Mouse (Mus musculus) cerebellum, postnatal 36 days (tissue): Measurements from ENCODE around the gene Slc22a14.
"Not testable (repeated sequence)": the region's sequence is repeated elsewhere in the genome, so short reads cannot be mapped to it uniquely, and the experiment has no call there.

Experiments used
- DNase-seq, 2 experiments: peaks; one replicate each; pipeline ENCODE4 v3.0.0; 2021 to 2022; ENCODE audit warnings: mixed read lengths in 2 of 2

Gene Slc22a14

DNA sequence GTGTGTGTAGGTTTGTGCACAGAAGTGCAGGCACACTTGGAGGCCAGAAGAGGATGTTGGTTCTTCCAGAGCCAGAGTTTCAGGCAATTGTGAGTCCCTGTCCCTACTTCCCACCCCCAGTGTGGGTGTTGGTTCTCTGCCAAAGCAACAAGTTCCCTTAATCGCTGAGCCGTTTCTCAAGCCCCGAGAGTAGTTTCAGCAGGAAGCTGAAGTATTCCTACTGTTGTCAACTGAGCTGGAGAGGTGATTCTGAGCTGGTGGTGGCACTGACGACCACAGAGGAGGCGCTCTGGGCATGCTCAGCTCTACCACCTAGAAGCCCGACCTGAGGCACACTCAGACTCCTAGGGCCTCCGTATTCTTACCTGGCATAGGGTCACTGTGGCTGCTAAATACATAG, at the start of gene Slc22a14:
Slc22a14 (minus strand) TSS at position 270 of the 400 bp plus-strand sequence.
- no peak for DNase-seq

DNA sequence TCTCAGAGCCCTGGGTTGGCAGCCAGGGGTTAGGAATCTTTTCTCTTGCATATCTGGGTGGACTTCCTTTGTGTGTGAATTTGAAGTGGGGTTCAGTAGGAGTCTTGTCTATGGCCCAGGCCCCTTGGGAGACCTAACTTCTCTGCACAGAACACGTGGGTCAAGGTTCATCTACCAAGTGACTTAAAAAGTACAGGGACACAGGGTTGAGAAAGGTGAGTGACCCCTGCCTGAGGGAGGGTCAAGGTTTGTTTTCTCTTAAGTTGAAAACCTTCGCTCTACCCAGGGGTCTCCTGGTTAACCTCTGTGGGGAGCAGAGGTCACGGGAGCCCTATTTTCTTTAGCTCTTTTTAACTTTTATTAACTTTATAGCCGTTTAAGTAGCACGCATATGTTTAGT, 44.5 kb upstream of the Slc22a14 start:
- DNase-seq: no peak

- DNase-seq: no peak
Measured at GRCm38 (mm10) chr9:119408898-119409664, 43.7 kb upstream of the Slc22a14 start.

- DNase-seq: no peak
Measured at GRCm38 (mm10) chr9:119407884-119408283, 42.5 kb upstream of the Slc22a14 start.

DNA sequence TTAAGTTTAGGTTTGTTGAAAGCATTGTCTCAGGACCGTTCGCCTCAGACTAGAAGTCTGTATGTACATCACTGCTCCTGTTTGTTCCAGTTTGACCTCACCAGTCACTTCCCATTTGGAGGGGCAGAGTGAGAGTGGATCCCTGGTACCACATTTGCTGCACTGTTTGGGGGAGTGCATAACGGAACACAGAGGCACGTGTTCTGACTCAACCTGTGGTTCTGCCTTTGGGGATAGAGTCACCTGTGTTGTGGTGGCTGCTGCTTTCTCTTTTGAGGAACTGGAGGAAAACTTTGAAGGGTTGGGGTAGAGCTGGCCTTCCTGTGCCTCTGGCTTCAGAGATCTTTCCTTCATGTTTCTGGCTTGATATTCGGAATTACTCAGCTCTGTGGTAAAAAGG, 38.7 kb upstream of the Slc22a14 start:
- no peak for DNase-seq

GRCm38 (mm10) chr9:119403236-119403641, 37.9 kb upstream of the Slc22a14 start:
- peak in 1 of 2 experiments; percentile 36 for DNase-seq

DNA sequence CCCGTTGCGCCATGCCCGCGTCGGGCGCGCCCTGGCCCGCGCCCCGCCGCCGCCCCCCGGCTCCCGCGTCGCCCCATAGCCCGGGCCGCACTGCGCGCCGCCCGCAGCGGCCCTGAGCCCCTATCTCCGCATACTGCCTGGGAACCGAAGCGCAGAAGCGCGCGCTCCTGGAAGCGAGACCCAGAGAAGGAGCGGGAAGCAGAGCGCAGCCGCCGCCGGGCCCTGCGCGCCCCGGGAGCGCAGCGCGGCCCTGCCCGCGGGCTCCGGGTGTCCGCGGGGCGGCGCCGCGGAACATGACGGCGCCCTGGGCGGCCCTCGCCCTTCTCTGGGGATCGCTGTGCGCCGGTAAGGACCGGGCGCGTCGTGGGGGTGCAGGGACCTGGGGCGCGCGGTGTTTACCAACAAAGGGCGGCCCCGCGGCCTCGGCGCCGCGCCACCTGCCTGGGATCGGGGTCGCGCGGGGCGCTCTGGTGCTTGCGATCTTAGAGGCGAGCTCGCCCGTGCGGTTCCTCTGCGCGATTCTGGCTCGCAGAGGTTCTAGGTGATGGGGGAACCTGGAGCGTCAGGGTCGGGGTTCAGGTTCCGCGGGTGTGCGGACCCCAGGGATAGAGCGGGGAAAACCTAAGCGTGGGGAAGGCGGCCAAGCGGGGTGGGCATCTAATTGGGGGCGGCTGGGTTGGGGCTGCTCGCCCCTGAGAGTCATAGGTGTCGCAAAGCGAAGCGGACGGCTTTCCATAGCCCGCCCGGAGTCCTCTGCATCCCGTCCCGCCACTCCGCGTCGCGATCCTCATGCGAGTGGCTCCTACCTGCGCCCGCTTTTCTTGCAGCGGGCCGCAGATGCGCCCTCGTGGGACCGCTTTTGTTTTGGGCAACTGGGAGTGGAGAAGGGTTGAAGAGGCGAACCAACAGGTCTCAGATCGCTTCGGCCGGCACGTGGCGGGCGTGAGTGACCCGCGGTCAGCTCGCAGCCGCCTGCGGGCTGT, 37.2 kb upstream of the Slc22a14 start:
- peak; percentile 47 to 51 for DNase-seq

- peak; percentile 86 to 94 for DNase-seq
Measured at GRCm38 (mm10) chr9:119401801-119402214, 36.5 kb upstream of the Slc22a14 start, which contains the start of gene Acvr2b. TSS of gene Acvr2b (plus strand) at chr9:119402118.

DNA sequence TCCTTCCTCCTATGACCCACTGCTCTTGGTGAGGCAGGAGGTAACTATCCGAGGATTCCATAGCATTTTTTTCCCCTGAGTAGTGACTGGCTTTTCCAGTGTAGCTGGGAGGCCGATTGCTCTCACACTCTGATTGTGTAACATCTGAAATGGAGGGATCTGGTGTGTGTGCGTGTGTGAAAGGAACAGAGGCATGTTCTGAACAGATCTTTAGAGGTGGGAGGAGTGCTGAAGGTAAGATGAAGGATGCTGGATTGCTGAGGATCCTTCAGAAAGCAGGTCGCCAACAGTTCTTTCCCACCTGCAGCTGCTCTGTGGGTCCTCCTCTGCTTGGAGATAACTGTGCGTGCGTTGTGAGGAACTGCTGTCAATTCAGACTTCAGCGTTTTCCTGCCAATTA, 36.0 kb upstream of the Slc22a14 start:
- peak in 1 of 2 experiments; percentile 10 for DNase-seq

GRCm38 (mm10) chr9:119394808-119395207, 29.5 kb upstream of the Slc22a14 start:
- DNase-seq: no peak

DNA sequence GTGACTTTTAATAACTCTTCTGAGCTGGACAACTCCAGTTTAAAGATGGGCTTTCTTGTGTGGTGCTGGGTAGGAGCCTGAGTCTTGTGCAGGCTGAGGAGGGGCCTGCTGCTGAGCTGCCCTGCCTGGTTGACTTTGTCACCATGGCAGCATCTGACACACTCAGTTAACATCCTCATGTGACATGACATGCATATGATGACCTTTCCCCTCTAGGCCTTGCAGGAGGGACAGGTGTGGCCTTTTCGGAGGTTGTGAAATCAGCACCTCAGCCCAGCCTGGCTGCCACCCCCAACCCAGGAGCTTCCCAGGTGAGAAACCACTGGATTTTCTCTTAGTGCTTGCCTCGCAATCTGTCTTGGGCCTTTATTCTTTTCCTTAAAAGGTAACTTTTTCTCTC, 24.9 kb upstream of the Slc22a14 start:
- no peak for DNase-seq

GRCm38 (mm10) chr9:119388956-119389355, 23.6 kb upstream of the Slc22a14 start:
- DNase-seq: no peak

DNA sequence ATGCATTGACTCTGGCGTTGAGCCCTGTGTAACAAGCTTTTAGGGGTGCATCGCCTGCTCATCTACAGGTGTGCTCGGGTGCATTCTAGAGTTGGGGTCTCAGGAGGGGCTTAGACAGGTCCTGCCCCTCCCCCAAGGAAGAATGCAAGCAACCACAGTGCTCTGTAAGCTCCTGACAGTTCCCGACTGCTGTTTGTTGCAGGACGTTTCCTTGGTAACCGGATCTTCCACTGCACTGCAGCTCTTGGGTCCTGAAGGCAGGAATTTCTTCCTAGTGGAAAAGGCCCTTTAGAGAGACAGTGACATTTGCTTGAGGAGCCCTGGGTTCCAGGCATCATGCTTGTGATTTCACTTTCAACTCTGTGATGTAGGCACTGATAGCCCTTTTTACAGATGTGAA, 17.2 kb upstream of the Slc22a14 start:
- DNase-seq: no peak

DNA sequence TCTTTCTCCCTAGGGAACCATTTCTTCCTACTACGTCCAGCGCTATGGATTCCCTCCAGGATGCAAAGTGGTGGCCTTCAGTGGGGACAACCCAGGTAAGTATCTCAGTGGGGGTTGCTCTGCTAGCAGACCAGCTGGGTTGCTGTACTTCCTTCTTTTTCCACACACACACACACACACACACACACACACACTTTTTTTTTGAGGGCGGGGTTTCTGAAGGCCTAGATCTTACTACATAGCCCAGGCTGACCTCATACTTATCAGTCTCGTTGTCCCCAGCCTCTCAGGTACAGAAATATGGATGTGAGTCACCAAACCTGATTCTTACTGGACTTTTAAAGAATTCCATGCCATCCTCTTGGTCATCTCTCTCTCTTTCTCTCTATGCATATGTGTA, 12.9 kb upstream of the Slc22a14 start:
- no peak for DNase-seq

- no peak for DNase-seq
Measured at GRCm38 (mm10) chr9:119375556-119375955, 10.2 kb upstream of the Slc22a14 start.

DNA sequence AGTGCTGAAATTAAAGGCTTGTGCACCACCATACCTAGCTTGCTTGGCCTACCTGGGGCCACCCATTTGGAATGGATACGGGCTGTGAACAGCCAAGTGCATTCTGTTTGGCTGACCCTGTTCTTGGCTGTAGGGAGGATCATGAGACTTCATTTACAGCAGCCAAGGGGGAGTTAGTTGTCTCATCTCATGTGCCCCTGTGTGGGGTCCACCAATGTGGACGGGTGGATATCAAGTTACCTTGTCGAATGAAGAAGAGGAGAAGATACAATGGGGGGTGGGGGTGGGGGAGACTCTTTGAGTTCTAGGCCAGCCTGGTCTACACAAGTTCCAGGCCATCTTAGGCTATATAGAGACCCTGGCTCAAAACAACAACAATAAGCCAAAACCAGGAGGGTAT, 9.7 kb upstream of the Slc22a14 start:
- no peak for DNase-seq

GRCm38 (mm10) chr9:119371251-119371650, 5.9 kb upstream of the Slc22a14 start:
- no peak for DNase-seq

- not testable (repeated sequence) for DNase-seq
Measured at GRCm38 (mm10) chr9:119370770-119371169, 5.4 kb upstream of the Slc22a14 start.

DNA sequence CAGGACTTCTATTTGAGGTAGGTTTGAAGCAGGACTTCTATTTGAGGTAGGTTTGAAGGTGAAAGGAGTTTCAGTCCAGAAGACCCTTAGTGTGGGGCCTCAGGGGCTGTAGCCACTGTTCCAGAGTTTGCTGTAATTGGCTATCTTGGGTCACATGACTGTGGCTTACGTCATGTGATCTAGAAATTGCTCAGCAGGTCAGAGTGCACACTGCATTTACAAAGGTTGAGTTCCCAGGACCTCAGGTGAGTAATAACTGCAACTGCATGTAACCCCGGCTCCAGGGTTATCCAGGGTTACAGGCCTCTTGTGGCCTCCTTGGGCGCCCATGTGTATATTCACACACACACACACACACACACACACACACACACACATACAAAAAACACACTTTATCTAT, 3.0 kb upstream of the Slc22a14 start:
- no peak for DNase-seq

DNA sequence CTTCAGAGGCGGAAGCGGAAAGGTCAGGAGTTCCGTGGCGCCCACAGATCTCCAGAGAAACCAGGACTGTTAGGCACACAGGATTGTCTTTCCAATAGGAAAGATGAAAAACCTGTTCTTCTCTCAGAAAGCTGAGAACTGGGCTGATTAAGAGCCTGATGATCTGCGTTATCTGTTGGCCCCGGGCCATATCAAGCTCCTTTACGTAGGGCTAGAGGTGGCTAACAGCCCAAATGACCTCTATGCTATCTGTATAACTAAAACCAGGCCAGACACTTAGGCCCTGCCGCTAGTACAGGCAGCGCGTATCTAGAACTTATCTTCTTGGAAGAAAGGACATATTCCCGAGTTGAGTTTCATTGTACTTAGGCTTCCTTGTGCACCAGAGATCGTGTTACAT, 2.1 kb downstream of the Slc22a14 start:
- DNase-seq: no peak

GRCm38 (mm10) chr9:119361416-119361815, 3.9 kb downstream of the Slc22a14 start:
- no peak for DNase-seq

DNA sequence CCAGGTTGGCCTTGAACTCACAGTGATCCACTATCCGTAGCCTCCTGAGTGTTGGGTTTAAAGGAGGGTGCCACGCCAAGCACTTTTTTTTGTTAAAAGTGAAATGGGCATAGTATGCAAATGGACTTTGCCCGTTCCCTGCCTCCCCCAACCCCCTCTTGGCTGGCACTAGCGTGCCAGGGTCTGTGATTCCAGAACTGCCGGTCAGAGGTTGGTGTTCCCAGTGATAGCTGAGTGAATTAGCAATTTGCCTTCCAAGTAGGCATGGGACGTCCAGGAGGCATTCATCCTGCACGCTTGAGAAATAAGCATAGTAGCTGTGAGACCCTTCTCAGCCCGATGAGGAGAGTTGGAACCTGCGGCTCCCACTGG, 7.3 kb downstream of the Slc22a14 start:
- DNase-seq: no peak

DNA sequence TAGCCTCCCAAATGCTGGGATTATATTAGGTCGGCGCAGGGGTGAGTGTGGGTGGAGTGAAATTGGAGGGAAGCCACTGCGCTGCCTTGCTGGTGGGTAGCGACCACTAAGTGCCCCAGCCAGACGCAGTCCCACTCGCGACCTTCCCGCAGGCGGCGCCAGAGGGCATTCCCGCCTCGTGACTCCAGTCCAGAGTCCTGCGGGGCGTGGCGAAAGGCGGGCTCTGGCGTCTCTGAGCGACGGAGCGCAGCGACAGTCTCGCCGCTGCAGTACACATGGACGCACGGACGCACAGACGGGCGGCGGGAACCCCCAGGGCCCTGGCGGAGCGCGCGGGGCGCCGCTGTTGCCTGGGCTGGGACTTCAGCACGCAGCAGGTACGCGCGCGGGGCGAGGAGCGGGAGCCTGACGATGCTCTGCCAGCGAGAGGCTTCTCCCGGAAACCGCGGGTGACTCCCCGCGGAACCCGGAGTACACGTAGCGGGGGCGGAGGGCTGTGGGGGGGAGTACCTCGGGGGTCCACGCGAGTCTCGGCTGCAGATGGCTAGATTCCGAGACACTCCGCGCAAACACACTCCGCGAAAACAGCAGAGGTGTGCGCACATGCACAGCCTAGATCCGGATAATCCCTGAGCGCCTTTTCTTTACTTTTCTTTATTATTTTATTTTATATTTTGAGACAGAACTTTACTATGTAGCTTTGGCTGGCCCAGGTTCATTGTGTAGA, 7.9 kb downstream of the Slc22a14 start, which contains the start of gene Xylb:
Xylb (plus strand) TSS at position 51 of the 727 bp plus-strand sequence.
- DNase-seq: peak; percentile 90 to 92
